In genomic region chr15:100869558-100869957, GRCm38 (mm10) we compare ENCODE assay signal across 8 mouse cellular contexts. TPM values are rescaled to one million over a fixed set of nuclear protein-coding genes. Genes with fewer than 3 reads are reported as not detected.
DNase-seq lines count a peak whose midpoint lies in the region; ATAC-seq and TF ChIP-seq lines count a peak whose summit lies in the region.

Gene Scn8a (plus strand): TSS chr15:100869858.

- H3K4me1 ChIP-seq in heart, embryonic 12.5 days (replicated peaks), result peaks cover 19% of the 10 kb centered on the region
- H3K4me1 ChIP-seq in ES-Bruce4 (ENCODE audit: control insufficient read depth, insufficient read depth, low read length), result peaks cover 1% of the 10 kb centered on the region
- H3K4me1 ChIP-seq in forebrain, postnatal 0 days (ENCODE audit: insufficient read depth), result peaks cover 7% of the 10 kb centered on the region; the same call in 1 of the 2 replicates
- H3K4me1 ChIP-seq in limb, embryonic 15.5 days, result peaks cover 20% of the 10 kb centered on the region

- H3K27me3 ChIP-seq in heart, embryonic 12.5 days (replicated peaks), result peaks cover 71% of the 10 kb centered on the region
- H3K27me3 ChIP-seq in ES-Bruce4 (ENCODE audit: control insufficient read depth, insufficient read depth, low read length, poor library complexity, severe bottlenecking), result 0 out of 2 replicates have a peak, but pooled peaks cover 4% of the 10 kb centered on the region
- no peaks in the 10 kb centered on the region for H3K27me3 ChIP-seq in forebrain, postnatal 0 days (ENCODE audit: insufficient read depth, low read length)
- H3K27me3 ChIP-seq in limb, embryonic 15.5 days, result peaks cover 50% of the 10 kb centered on the region

- H3K9ac ChIP-seq in heart, embryonic 12.5 days, result no peak within 1 kb of the TSS
- H3K9ac ChIP-seq in ES-Bruce4 (ENCODE audit: low read depth, poor library complexity, severe bottlenecking), result peak within 1 kb of the TSS; percentile 99
- H3K9ac ChIP-seq in forebrain, postnatal 0 days, result peak within 1 kb of the TSS; percentile 86
- H3K9ac ChIP-seq in limb, embryonic 15.5 days, result no peak within 1 kb of the TSS

- TF ChIP-seq EP300 in ES-Bruce4 (IDR thresholded peaks at IDR 0.05; ENCODE audit: insufficient read depth, low read depth, low read length), result no peak

- intact Hi-C loops in heart, postnatal 36 days (cut with DNase I), result no loop called here

- 73% methylated on average over 7 of the region's 7 CpGs for WGBS in heart, embryonic 12.5 days
- WGBS in forebrain, postnatal 0 days, result 55% methylated on average over 7 of the region's 7 CpGs
- 74% methylated on average over 7 of the region's 7 CpGs for WGBS in limb, embryonic 15.5 days

- peak within 1 kb of the TSS; percentile 72 for H3K4me3 ChIP-seq in heart, embryonic 12.5 days
- peak within 1 kb of the TSS; percentile 58 for H3K4me3 ChIP-seq in ES-Bruce4 (ENCODE audit: low read depth, low read length)
- H3K4me3 ChIP-seq in forebrain, postnatal 0 days (ENCODE audit: low read depth, low read length), result peak within 1 kb of the TSS; percentile 93
- peak within 1 kb of the TSS; percentile 68 for H3K4me3 ChIP-seq in limb, embryonic 15.5 days

- DNase-seq in heart, postnatal 36 days, result no peak
- DNase-seq in forebrain, postnatal 0 days, result no peak
- no peak for DNase-seq in urinary bladder, postnatal 36 days (ENCODE audit: low spot score in 2 of 2)
- no peak for DNase-seq in urinary bladder, postnatal 10 days (ENCODE audit: low spot score)
- no peak for DNase-seq in frontal cortex, postnatal 36 days (ENCODE audit: low spot score in 2 of 2)

- no peak for ATAC-seq in heart, embryonic 12.5 days (ENCODE audit: insufficient number of reproducible peaks, low FRiP score)
- no peak for ATAC-seq in forebrain, postnatal 0 days
- no peak for ATAC-seq in limb, embryonic 15.5 days (ENCODE audit: insufficient number of reproducible peaks, low FRiP score, low TSS enrichment, low read depth)

- TF ChIP-seq CTCF in ES-Bruce4 (IDR thresholded peaks at IDR 0.05; ENCODE audit: low read depth, low read length), result no peak
- TF ChIP-seq CTCF in forebrain, postnatal 0 days (IDR thresholded peaks at IDR 0.05; ENCODE audit: low read depth), result no peak

- H3K27ac ChIP-seq in heart, embryonic 12.5 days (ENCODE audit: poor library complexity, severe bottlenecking), result no peak within 1 kb of the TSS
- H3K27ac ChIP-seq in ES-Bruce4 (ENCODE audit: insufficient read depth, low read length), result no peak within 1 kb of the TSS
- peak within 1 kb of the TSS; percentile 91 for H3K27ac ChIP-seq in forebrain, postnatal 0 days (ENCODE audit: low read depth, low read length)
- H3K27ac ChIP-seq in limb, embryonic 15.5 days, result no peak within 1 kb of the TSS

- no peaks in the 10 kb centered on the region for H3K36me3 ChIP-seq in heart, embryonic 12.5 days
- no peaks in the 10 kb centered on the region for H3K36me3 ChIP-seq in ES-Bruce4 (ENCODE audit: control insufficient read depth, insufficient read depth, low read length, poor library complexity, severe bottlenecking)
- no peaks in the 10 kb centered on the region for H3K36me3 ChIP-seq in forebrain, postnatal 0 days (ENCODE audit: insufficient read depth)
- no peaks in the 10 kb centered on the region for H3K36me3 ChIP-seq in limb, embryonic 15.5 days

- TF ChIP-seq POLR2A in ES-Bruce4 (IDR thresholded peaks at IDR 0.05; ENCODE audit: insufficient read depth, low read length), result no peak

- H3K9me3 ChIP-seq in heart, embryonic 12.5 days (replicated peaks), result 0 out of 2 replicates have a peak, but pooled peaks cover 3% of the 10 kb centered on the region
- no peaks in the 10 kb centered on the region for H3K9me3 ChIP-seq in ES-Bruce4 (replicated peaks; ENCODE audit: control insufficient read depth, insufficient read depth, low read length, poor library complexity, severe bottlenecking)
- H3K9me3 ChIP-seq in forebrain, postnatal 0 days (ENCODE audit: low read length), result no peaks in the 10 kb centered on the region
- no peaks in the 10 kb centered on the region for H3K9me3 ChIP-seq in limb, embryonic 15.5 days

- H3K4me2 ChIP-seq in heart, embryonic 12.5 days, result peak within 1 kb of the TSS; percentile 95
- H3K4me2 ChIP-seq in forebrain, postnatal 0 days (ENCODE audit: low read depth), result peak within 1 kb of the TSS; percentile 52
- peak within 1 kb of the TSS; percentile 90 for H3K4me2 ChIP-seq in limb, embryonic 15.5 days

RNA-seq across cellular contexts. Expression of gene Scn8a, which starts in this region (rescaled TPM):
- 0.54 and 0.69 TPM in 2 replicates for polyA plus RNA-seq in heart, embryonic 12.5 days (2016; fragmentation: Nextera tagmentation; extraction: Ambion mirVana)
- total RNA-seq in heart, postnatal 36 days (2021), result under 1 TPM in 1 of 2 experiments, not detected in 1; 0.56 TPM
- polyA plus RNA-seq in ES-Bruce4 (2011; ENCODE audit: insufficient read depth, insufficient read length, low read depth, missing spikeins), result 7.0 and 8.9 TPM in 2 replicates
- 22.1 and 26.9 TPM in 2 replicates for total RNA-seq in forebrain, postnatal 0 days (2014; rRNA removed)
- 11.7 and 15.5 TPM in 2 replicates for polyA plus RNA-seq in forebrain, postnatal 0 days (2015; fragmentation: Nextera tagmentation; extraction: Ambion mirVana)
- polyA plus RNA-seq in limb, embryonic 15.5 days (2015; fragmentation: Nextera tagmentation; extraction: Ambion mirVana), result 1.3 and 3.1 TPM in 2 replicates

Comparison
In these comparisons a context has a peak if more than half of its experiments do, and no peak if none do; other contexts are left out.
1. RNA of gene Scn8a (total RNA-seq): 22.1 to 26.9 TPM in forebrain, postnatal 0 days; 0.56 TPM in heart, postnatal 36 days; every median in the first group is over 10 times any median in the second.
2. H3K9ac ChIP-seq: peak in ES-Bruce4 (single experiment) and forebrain, postnatal 0 days (single experiment); none in heart, embryonic 12.5 days (single experiment) and limb, embryonic 15.5 days (single experiment).
3. Peak in every context shown above with its lines, with median percentiles within 50 percentile points of each other: H3K4me2 ChIP-seq and H3K4me3 ChIP-seq.